In genomic region chr5:137545596-137545995, GRCm38 (mm10) we compare ENCODE assay signal across 27 mouse cellular contexts. TPM values are rescaled to one million over a fixed set of nuclear protein-coding genes. Genes with fewer than 3 reads are reported as not detected.
A peak's percentile ranks its signal among the peaks of the same experiment; 100 is the strongest.
DNase-seq lines count a peak whose midpoint lies in the region; ATAC-seq and TF ChIP-seq lines count a peak whose summit lies in the region.
"Had no signal": no experiment of that assay in that cellular context is flagged by ENCODE, and none has a peak within 500 bp of the region (broad histone marks: within the 10 kb centered on the region; RNA-seq: fewer than 3 reads in every experiment).

No protein-coding gene starts in this region.

- H3K4me1 ChIP-seq in kidney, adult 2 months (ENCODE audit: control insufficient read depth, insufficient read depth, low read length) = no peaks in the 10 kb centered on the region
- no peaks in the 10 kb centered on the region for H3K4me1 ChIP-seq in kidney, embryonic 14.5 days (ENCODE audit: control insufficient read depth, insufficient read depth, low read length)
- H3K4me1 ChIP-seq in liver, postnatal 0 days (ENCODE audit: insufficient read depth) = no peaks in the 10 kb centered on the region
- H3K4me1 ChIP-seq: forebrain, embryonic 10.5 days; heart, embryonic 13.5 days had no signal

- no peaks in the 10 kb centered on the region for H3K9me3 ChIP-seq in kidney, embryonic 14.5 days (ENCODE audit: control insufficient read depth, low read length)
- no peaks in the 10 kb centered on the region for H3K9me3 ChIP-seq in liver, postnatal 0 days (ENCODE audit: low read length)
- H3K9me3 ChIP-seq: forebrain, embryonic 10.5 days; G1E; heart, embryonic 13.5 days had no signal

- no peak overlapping the region for H3K4me2 ChIP-seq in kidney, embryonic 14.5 days (replicated peaks; ENCODE audit: low read depth, low read length)
- H3K4me2 ChIP-seq in liver, postnatal 0 days (ENCODE audit: low read depth, low read length) = no peak overlapping the region
- H3K4me2 ChIP-seq: heart, embryonic 13.5 days; hindbrain, embryonic 14.5 days had no signal

- TF ChIP-seq EP300 in liver, postnatal 0 days (IDR thresholded peaks at IDR 0.05; ENCODE audit: low read depth) = no peak

- peak; percentile 17 for DNase-seq in cerebellum, adult 9-10 months
- DNase-seq in cerebellum, adult 11 months = no peak
- peak; percentile 73 for DNase-seq in heart, adult 11 months
- DNase-seq in heart, adult 9 months (ENCODE audit: low spot score in 2 of 2) = no peak
- DNase-seq in kidney, adult 2 months = peak; percentile 62
- DNase-seq in liver = peak; percentile 1
- no peak for DNase-seq in liver, postnatal 0 days
- DNase-seq: adrenal gland, postnatal 10 days; B cell, adult 2 months; cerebellum, adult 8-10 months; gastrocnemius, postnatal 25 days; heart, adult 2 months; heart, postnatal 14 days; heart, postnatal 4 days had no signal

- TF ChIP-seq POLR2A in kidney, adult 2 months (IDR thresholded peaks at IDR 0.05; ENCODE audit: low read depth, low read length) = no peak

- H3K36me3 ChIP-seq in kidney, adult 2 months (ENCODE audit: control insufficient read depth, insufficient read depth, low read length) = no peaks in the 10 kb centered on the region
- no peaks in the 10 kb centered on the region for H3K36me3 ChIP-seq in kidney, embryonic 14.5 days (ENCODE audit: control insufficient read depth, insufficient read depth, low read length)
- H3K36me3 ChIP-seq in liver, postnatal 0 days (replicated peaks; ENCODE audit: insufficient read depth, low read length) = no peaks in the 10 kb centered on the region
- H3K36me3 ChIP-seq: forebrain, embryonic 10.5 days; G1E; heart, embryonic 13.5 days had no signal

- H3K27me3 ChIP-seq in kidney, adult 2 months (replicated peaks; ENCODE audit: control insufficient read depth, insufficient read depth, low read length) = no peaks in the 10 kb centered on the region
- H3K27me3 ChIP-seq in kidney, embryonic 14.5 days (ENCODE audit: control insufficient read depth, insufficient read depth, low read length) = no peaks in the 10 kb centered on the region
- no peaks in the 10 kb centered on the region for H3K27me3 ChIP-seq in liver, postnatal 0 days (ENCODE audit: insufficient read depth, low read length)

- WGBS in kidney, adult 2 months = 63% methylated on average over 4 of the region's 4 CpGs
- 75% methylated on average over 4 of the region's 4 CpGs for WGBS in kidney, embryonic 14.5 days
- 71% methylated on average over 4 of the region's 4 CpGs for WGBS in liver, postnatal 0 days (ENCODE audit: insufficient replicate concordance)

- ATAC-seq in kidney, embryonic 14.5 days (ENCODE audit: low FRiP score, low TSS enrichment) = no peak
- no peak for ATAC-seq in liver, postnatal 0 days
- ATAC-seq: forebrain, embryonic 14.5 days; hindbrain, postnatal 0 days; inflammation-experienced regulatory T-cells, adult 6 months; intestine, embryonic 16.5 days; Patski had no signal

- H3K27ac ChIP-seq in kidney, adult 2 months (ENCODE audit: insufficient read depth, low read depth, low read length) = no peak overlapping the region
- no peak overlapping the region for H3K27ac ChIP-seq in kidney, embryonic 14.5 days (ENCODE audit: low read depth, low read length)
- no peak overlapping the region for H3K27ac ChIP-seq in liver, postnatal 0 days (ENCODE audit: low read depth)
- H3K27ac ChIP-seq: forebrain, embryonic 10.5 days; heart, adult 2 months; heart, embryonic 13.5 days; hindbrain, embryonic 14.5 days; hindbrain, postnatal 0 days had no signal

- H3K4me3 ChIP-seq in kidney, adult 2 months (ENCODE audit: insufficient read depth, low read depth, low read length) = no peak overlapping the region
- no peak overlapping the region for H3K4me3 ChIP-seq in kidney, embryonic 14.5 days (ENCODE audit: low read length)
- no peak overlapping the region for H3K4me3 ChIP-seq in liver, postnatal 0 days (ENCODE audit: low read depth, low read length)
- H3K4me3 ChIP-seq: forebrain, embryonic 10.5 days; heart, adult 2 months; heart, embryonic 13.5 days had no signal

- H3K9ac ChIP-seq in kidney, embryonic 14.5 days (ENCODE audit: low read depth, low read length) = no peak overlapping the region
- H3K9ac ChIP-seq in liver, postnatal 0 days (replicated peaks) = no peak overlapping the region
- H3K9ac ChIP-seq: heart, embryonic 13.5 days; hindbrain, embryonic 14.5 days had no signal

- no peak for TF ChIP-seq CTCF in kidney, adult 2 months (conservative IDR thresholded peaks at IDR 0.05; ENCODE audit: insufficient read depth, insufficient read length, low read depth, low read length)
- no peak for TF ChIP-seq CTCF in liver, postnatal 0 days (IDR thresholded peaks at IDR 0.05; ENCODE audit: low read depth)

RNA-seq across cellular contexts. Expression of gene Actl6b, which starts 7.7 kb away (rescaled TPM):
- polyA plus RNA-seq in kidney, adult 2 months (2012; rRNA removed) = 0.12 and 0.16 TPM in 2 replicates
- not detected in 2 replicates for polyA plus RNA-seq in kidney, embryonic 14.5 days (2014; fragmentation: Nextera tagmentation; extraction: Ambion mirVana)
- polyA plus RNA-seq in liver, postnatal 0 days (2015; fragmentation: Nextera tagmentation; extraction: Ambion mirVana) = not detected in 2 replicates
- polyA plus RNA-seq: G1E; heart, adult 2 months; inflammation-experienced regulatory T-cells, adult 6 months; Patski had no signal

RNA-seq across cellular contexts. Expression of gene Gnb2, which starts 12.3 kb away (rescaled TPM):
- 645 and 701 TPM in 2 replicates for polyA plus RNA-seq in kidney, adult 2 months (2012; rRNA removed)
- polyA plus RNA-seq in kidney, embryonic 14.5 days (2014; fragmentation: Nextera tagmentation; extraction: Ambion mirVana) = 427 and 433 TPM in 2 replicates
- polyA plus RNA-seq in liver, postnatal 0 days (2015; fragmentation: Nextera tagmentation; extraction: Ambion mirVana) = 165 and 177 TPM in 2 replicates

RNA-seq across cellular contexts. Expression of gene Epo, which starts 12.6 kb away (rescaled TPM):
- 0.38 TPM in 1 of 2 replicates, not detected in the other for polyA plus RNA-seq in kidney, adult 2 months (2012; rRNA removed)
- polyA plus RNA-seq in kidney, embryonic 14.5 days (2014; fragmentation: Nextera tagmentation; extraction: Ambion mirVana) = not detected in 2 replicates
- polyA plus RNA-seq in liver, postnatal 0 days (2015; fragmentation: Nextera tagmentation; extraction: Ambion mirVana) = 0.13 and 0.26 TPM in 2 replicates
- polyA plus RNA-seq: embryonic facial prominence, embryonic 14.5 days; forebrain, embryonic 14.5 days; G1E; gonadal fat pad, adult 2 months; heart, adult 2 months; heart, embryonic 13.5 days; heart, embryonic 16.5 days; hindbrain, embryonic 14.5 days; hindbrain, postnatal 0 days; inflammation-experienced regulatory T-cells, adult 6 months; Patski had no signal

RNA-seq across cellular contexts. Expression of gene Tfr2, which starts 24.0 kb away (rescaled TPM):
- 1.2 and 1.7 TPM in 2 replicates for polyA plus RNA-seq in kidney, adult 2 months (2012; rRNA removed)
- polyA plus RNA-seq in kidney, embryonic 14.5 days (2014; fragmentation: Nextera tagmentation; extraction: Ambion mirVana) = 0.43 and 1.0 TPM in 2 replicates
- polyA plus RNA-seq in liver, postnatal 0 days (2015; fragmentation: Nextera tagmentation; extraction: Ambion mirVana) = 148 and 157 TPM in 2 replicates
- polyA plus RNA-seq: Patski had no signal

RNA-seq across cellular contexts. Expression of gene Gigyf1, which starts 27.2 kb away (rescaled TPM):
- polyA plus RNA-seq in kidney, adult 2 months (2012; rRNA removed) = 24.4 and 26.9 TPM in 2 replicates
- 16.0 and 18.6 TPM in 2 replicates for polyA plus RNA-seq in kidney, embryonic 14.5 days (2014; fragmentation: Nextera tagmentation; extraction: Ambion mirVana)
- 2.8 and 4.0 TPM in 2 replicates for polyA plus RNA-seq in liver, postnatal 0 days (2015; fragmentation: Nextera tagmentation; extraction: Ambion mirVana)

Comparison
In these comparisons a context has a peak if more than half of its experiments do, and no peak if none do; other contexts are left out.
1. DNase-seq: peak in cerebellum, adult 9-10 months (single experiment), heart, adult 11 months (single experiment), kidney, adult 2 months (single experiment) and liver (single experiment); none in cerebellum, adult 11 months (single experiment), heart, adult 9 months (0 of 2) and liver, postnatal 0 days (single experiment).